Mouse (Mus musculus): ENCODE measurements at regions not wholly inside any gene's neighbourhood (a gene's known extent, or its start where the extent isn't known, plus 50 kb on each side); places are given as distances from the start of the nearest gene placed in this dataset.

DNA sequence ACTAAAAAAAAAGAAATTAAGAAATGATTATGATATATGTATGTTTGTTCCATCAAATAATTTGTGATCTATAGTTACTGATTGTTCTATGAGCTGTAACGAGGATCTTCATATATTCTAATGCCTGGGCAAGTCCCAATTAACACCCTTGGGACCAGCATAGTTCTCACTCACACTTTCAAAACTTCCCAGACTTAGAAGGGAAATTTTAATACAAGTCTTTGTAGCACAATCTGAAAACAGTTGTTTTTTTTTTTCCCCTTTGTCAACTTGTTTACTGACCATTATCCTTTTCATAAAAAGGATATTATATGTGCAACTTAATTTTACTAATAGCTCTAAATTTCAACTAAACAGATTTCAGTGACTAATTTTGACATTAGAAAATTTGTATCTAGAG is 257.1 kb downstream of the Tpbg start:
- TF ChIP-seq CTCF (IDR thresholded peaks at IDR 0.05; ENCODE audit: borderline replicate concordance, insufficient read depth, low read depth, low read length) (no peak), POLR2A (IDR thresholded peaks at IDR 0.05; ENCODE audit: borderline replicate concordance, insufficient read depth, low read length) (no peak)

Data from cerebellum, adult 2 months (tissue).